Mouse (Mus musculus): ENCODE data around the gene Slc17a7.

DNA sequence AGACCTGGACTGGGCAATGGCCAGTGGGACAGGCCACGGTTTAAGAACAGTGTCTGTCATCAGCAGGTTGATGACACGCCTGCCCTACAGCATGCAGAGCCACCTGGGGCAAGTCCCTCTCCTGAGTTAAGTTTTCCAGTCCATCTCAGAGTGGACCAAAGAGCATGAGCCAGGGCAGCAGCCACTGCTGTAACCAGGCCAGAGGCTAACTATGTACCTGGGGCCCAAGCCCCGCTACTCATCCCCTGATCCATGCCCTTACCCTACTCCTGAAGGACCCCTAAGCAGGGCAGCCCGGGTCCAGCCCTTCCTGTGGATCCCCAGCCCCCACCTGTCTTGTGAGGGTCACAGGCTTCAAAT lies 32.4 kb downstream of the Slc17a7 start:
- TF ChIP-seq TCF12 (IDR thresholded peaks at IDR 0.05; ENCODE audit: insufficient read depth, poor library complexity, severe bottlenecking): no peak
- no peak for TF ChIP-seq MYOG (IDR thresholded peaks at IDR 0.05; ENCODE audit: control insufficient read depth in 1 of 3, insufficient read depth in 1 of 3, insufficient read length in 2 of 3, low read depth in 2 of 3)
- no peak for TF ChIP-seq POLR2A (IDR thresholded peaks at IDR 0.05; ENCODE audit: insufficient read length, low read depth)
- TF ChIP-seq SRF (IDR thresholded peaks at IDR 0.05; ENCODE audit: control insufficient read depth, insufficient read length, low read depth): no peak
- no peak for TF ChIP-seq MYOD1 (IDR thresholded peaks at IDR 0.05; ENCODE audit: control insufficient read depth in 1 of 3, insufficient read length in 2 of 3, low read depth in 2 of 3)
- TF ChIP-seq MAX (IDR thresholded peaks at IDR 0.05; ENCODE audit: low read depth): no peak

Data from myocyte (in vitro differentiated cells).